Mouse (Mus musculus) hindbrain, postnatal 0 days (tissue): ENCODE measurements around the gene Srp68. TPM values are rescaled to one million over a fixed set of nuclear protein-coding genes. Genes with fewer than 3 reads are reported as not detected.

ENCODE experiments used
- ATAC-seq: fragments of 200-750 bp; cut with Nextera tagmentation; 2 replicates; pipeline ENCODE4 v1.8.0; 2017; ENCODE audit warnings: mild to moderate bottlenecking, moderate TSS enrichment, moderate library complexity
- DNase-seq: peaks from one replicate; pipeline ENCODE4 v3.0.0-alpha.2; 2015; ENCODE audit warnings: low spot score
- H3K27ac ChIP-seq: fragments of 300-500 bp; sonication (generic); 2 replicates; pipeline ENCODE4 v1.5.1; 2014; ENCODE audit warnings: mild to moderate bottlenecking
- H3K27me3 ChIP-seq: fragments of 300-500 bp; sonication (generic); 2 replicates; pipeline ENCODE4 v1.6.1; 2014; ENCODE audit warnings: low read length, mixed read lengths; ENCODE audit not compliant: insufficient read depth
- H3K36me3 ChIP-seq: fragments of 300-500 bp; sonication (generic); 2 replicates; pipeline ENCODE4 v1.6.1; 2014; ENCODE audit warnings: low read length, mixed read lengths; ENCODE audit not compliant: insufficient read depth
- H3K4me1 ChIP-seq: fragments of 300-500 bp; sonication (generic); 2 replicates; pipeline ENCODE4 v1.6.1; 2014; ENCODE audit warnings: antibody characterized with exemption, low read length, mixed read lengths; ENCODE audit not compliant: insufficient read depth
- H3K4me2 ChIP-seq: fragments of 300-500 bp; sonication (generic); 2 replicates; pipeline ENCODE4 v1.6.1; 2014; ENCODE audit warnings: low read depth, mild to moderate bottlenecking, low read length, moderate library complexity, mixed read lengths
- H3K4me3 ChIP-seq: fragments of 300-500 bp; sonication (generic); 2 replicates; pipeline ENCODE4 v1.5.1; 2014; ENCODE audit warnings: low read length
- H3K9ac ChIP-seq: fragments of 300-500 bp; sonication (generic); replicated peaks from 2 replicates; pipeline ENCODE4 v1.6.1; 2014; ENCODE audit warnings: mild to moderate bottlenecking, low read length, moderate library complexity, mixed read lengths
- H3K9me3 ChIP-seq: fragments of 300-500 bp; sonication (generic); 2 replicates; pipeline ENCODE4 v1.6.1; 2016; ENCODE audit warnings: low read length, mixed read lengths
- CTCF ChIP-seq: IDR thresholded peaks from 2 replicates; pipeline ENCODE4 v1.5.1; 2016; ENCODE audit warnings: antibody characterized with exemption, control low read depth, low read depth
- WGBS: fragments of 180-500 bp; shearing (Covaris S2); extraction: QIAGEN DNeasy Blood & Tissue Kit; methylation state at CpG from one replicate; pipeline ENCODE4 v1.1.7; 2014; 5-methylcytosine and 5-hydroxymethylcytosine counted together
- polyA plus RNA-seq: library from polyadenylated mRNA; unstranded; fragments of >200 nt; fragmentation: Nextera tagmentation; extraction: Ambion mirVana; gene quantifications from 2 replicates; pipeline ENCODE4 v1.2.1, GENCODE M21; 2015
- total RNA-seq: library from RNA; depleted of rRNA; stranded (reverse); fragments of >200 nt; gene quantifications from 2 replicates; pipeline ENCODE4 v1.2.3, GENCODE M21; 2014

Gene Srp68
- total and polyA plus RNA-seq, 2 experiments from 2014 or later = 22.5 to 50.4 TPM

- Histone ChIP-seq H3K27me3 (no peaks in the 10 kb centered on the region), H3K4me2 (no peak overlapping the region), H3K4me3 (no peak overlapping the region), H3K4me1 (no peaks in the 10 kb centered on the region), H3K9ac (no peak overlapping the region), H3K9me3 (no peaks in the 10 kb centered on the region), H3K36me3 (peaks cover 76% of the 10 kb centered on the region), H3K27ac (no peak overlapping the region)
- no peak for TF ChIP-seq CTCF
- 84% methylated on average over 3 of the region's 3 CpGs for WGBS
- ATAC-seq = no peak
- DNase-seq = no peak
Measured at GRCm38 (mm10) chr11:116253076-116253600, 20.9 kb downstream of the Srp68 start.

DNA sequence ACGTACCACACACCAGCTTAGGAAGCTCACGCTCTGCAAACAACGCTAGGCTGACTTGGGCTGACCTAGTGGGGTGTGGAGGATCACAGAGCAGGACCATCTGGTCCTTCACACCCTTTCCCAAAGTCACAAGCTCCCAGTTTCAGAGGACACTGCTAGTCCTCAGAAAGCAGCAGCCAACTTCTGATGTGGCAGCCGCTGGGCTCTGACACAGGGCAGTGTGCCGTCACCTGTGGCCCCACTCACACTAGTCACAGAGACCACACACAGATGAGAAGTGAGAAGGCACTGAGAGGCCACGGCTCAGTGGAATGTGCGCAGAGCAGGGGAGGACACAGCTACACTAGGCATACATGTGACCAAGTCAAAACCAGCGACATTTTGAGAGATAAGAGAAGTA lies 23.1 kb downstream of the Srp68 start:
- no peak for TF ChIP-seq CTCF
- no peaks in the 10 kb centered on the region for H3K27me3 ChIP-seq
- H3K27ac ChIP-seq = no peak overlapping the region
- DNase-seq = no peak
- ATAC-seq = no peak
- no peak overlapping the region for H3K9ac ChIP-seq
- H3K9me3 ChIP-seq = no peaks in the 10 kb centered on the region
- peaks cover 91% of the 10 kb centered on the region for H3K36me3 ChIP-seq
- no peak overlapping the region for H3K4me2 ChIP-seq
- no peaks in the 10 kb centered on the region for H3K4me1 ChIP-seq
- 93% methylated on average over 8 of the region's 8 CpGs for WGBS
- H3K4me3 ChIP-seq = no peak overlapping the region

DNA sequence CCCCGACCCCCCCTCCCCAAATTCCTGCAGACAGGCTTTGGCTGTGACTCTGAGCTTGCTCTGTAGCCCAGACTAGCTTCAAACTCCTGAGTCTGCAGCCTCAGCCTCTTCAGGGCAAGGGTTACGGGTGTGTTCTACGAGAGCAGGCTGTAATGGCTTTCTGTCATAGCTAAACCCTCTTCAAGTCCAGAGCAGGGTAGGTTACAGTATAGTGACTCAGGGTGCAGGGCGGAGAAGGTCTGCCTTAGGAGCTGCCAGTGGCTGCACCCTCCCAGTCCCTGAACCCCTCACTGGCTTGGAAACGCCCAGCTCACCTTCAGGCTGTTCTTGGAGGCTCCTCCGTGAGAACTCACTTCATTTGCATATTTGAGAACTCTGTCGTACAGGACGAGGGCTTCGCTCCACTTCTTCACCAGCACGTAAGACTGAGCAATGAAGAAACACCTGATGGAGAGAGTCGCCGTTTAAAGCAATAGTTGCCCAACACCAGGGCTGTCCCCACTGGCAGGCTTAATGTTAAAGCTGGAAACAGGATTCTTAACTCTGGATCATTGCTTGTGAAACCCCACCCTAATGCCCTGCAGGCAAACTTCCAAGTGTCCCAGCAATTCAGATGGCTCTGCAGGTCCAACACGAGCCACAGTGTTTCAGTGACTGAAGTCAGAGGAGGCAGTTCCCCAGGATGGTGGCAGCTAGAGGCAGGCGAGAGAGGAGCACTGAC lies 26.4 kb downstream of the Srp68 start:
- H3K27me3 ChIP-seq = no peaks in the 10 kb centered on the region
- no peak overlapping the region for H3K9ac ChIP-seq
- no peak overlapping the region for H3K4me2 ChIP-seq
- TF ChIP-seq CTCF = no peak
- H3K36me3 ChIP-seq = peaks cover 90% of the 10 kb centered on the region
- no peaks in the 10 kb centered on the region for H3K4me1 ChIP-seq
- no peaks in the 10 kb centered on the region for H3K9me3 ChIP-seq
- H3K4me3 ChIP-seq = no peak overlapping the region
- ATAC-seq = no peak
- WGBS = 89% methylated on average over 14 of the region's 14 CpGs
- DNase-seq = no peak
- H3K27ac ChIP-seq = no peak overlapping the region

DNA sequence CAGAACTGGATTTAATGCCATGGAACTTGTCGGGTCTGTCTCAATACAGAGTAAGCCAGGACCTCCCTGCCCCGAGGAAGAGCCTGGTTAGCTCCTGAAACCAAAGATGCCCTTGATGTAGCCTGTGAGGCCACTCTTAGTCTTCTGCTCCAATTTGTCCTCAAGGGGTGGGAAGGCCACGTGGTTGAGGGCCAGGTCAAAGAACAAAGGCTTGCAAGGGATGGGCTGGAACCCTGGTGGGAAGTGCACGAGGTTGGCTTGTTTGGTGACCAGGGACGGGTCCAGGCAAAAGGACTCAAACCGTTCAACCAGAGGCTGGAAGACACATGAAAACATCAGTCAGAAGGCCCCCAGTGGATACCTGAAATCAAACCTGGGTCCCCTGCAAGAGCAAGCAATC lies 28.4 kb downstream of the Srp68 start:
- no peaks in the 10 kb centered on the region for H3K4me1 ChIP-seq
- no peak overlapping the region for H3K9ac ChIP-seq
- no peak overlapping the region for H3K4me2 ChIP-seq
- H3K27me3 ChIP-seq = no peaks in the 10 kb centered on the region
- H3K27ac ChIP-seq = no peak overlapping the region
- no peak overlapping the region for H3K4me3 ChIP-seq
- no peaks in the 10 kb centered on the region for H3K9me3 ChIP-seq
- DNase-seq (no peak), ATAC-seq (no peak)
- peaks cover 69% of the 10 kb centered on the region for H3K36me3 ChIP-seq
- 69% methylated on average over 6 of the region's 6 CpGs for WGBS
- TF ChIP-seq CTCF = no peak

GRCm38 (mm10) chr11:116244580-116244979 lies 29.4 kb downstream of the Srp68 start:
- TF ChIP-seq CTCF = no peak

DNA sequence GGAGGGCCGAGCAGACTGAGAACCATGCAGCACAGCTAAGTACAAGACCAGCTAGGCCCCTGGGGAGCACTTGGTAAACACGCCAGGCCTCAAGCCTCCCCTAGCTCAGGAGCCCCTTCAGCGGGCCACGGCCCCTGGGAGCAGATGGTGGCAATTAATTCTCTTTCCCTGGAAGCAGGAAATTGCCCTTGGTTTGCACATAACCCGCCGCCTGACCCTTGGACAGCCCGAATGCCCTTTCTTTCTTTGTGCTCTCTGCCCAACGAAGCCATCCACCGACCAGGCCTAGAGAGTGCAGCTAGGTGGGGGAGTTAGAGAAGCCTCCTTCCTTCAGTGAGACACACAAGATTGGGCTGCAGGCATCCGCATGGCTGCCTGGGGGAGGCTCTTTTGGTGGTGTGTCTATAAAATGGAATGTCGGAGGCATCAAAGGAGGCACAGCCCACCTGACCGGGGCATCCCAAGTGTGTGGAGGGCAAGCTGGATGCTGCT lies 32.2 kb downstream of the Srp68 start:
- Histone ChIP-seq H3K9ac (no peak overlapping the region), H3K4me2 (no peak overlapping the region), H3K27ac (no peak overlapping the region), H3K36me3 (peaks cover 31% of the 10 kb centered on the region), H3K27me3 (no peaks in the 10 kb centered on the region), H3K9me3 (no peaks in the 10 kb centered on the region), H3K4me1 (no peaks in the 10 kb centered on the region), H3K4me3 (no peak overlapping the region)
- ATAC-seq (no peak), DNase-seq (no peak)
- no peak for TF ChIP-seq CTCF
- WGBS = 50% methylated on average over 12 of the region's 12 CpGs

More at GRCm38 (mm10) chr11:116244580-116244979, 29.4 kb downstream of the Srp68 start:
- Histone ChIP-seq H3K9me3 (no peaks in the 10 kb centered on the region), H3K36me3 (peaks cover 59% of the 10 kb centered on the region), H3K4me2 (no peak overlapping the region), H3K27me3 (no peaks in the 10 kb centered on the region), H3K9ac (no peak overlapping the region), H3K27ac (no peak overlapping the region), H3K4me3 (no peak overlapping the region), H3K4me1 (no peaks in the 10 kb centered on the region)
- DNase-seq (no peak), ATAC-seq (no peak)
- 86% methylated on average over 8 of the region's 8 CpGs for WGBS

GRCm38 (mm10) chr11:116239797-116240196 lies 34.2 kb downstream of the Srp68 start:
- H3K36me3 ChIP-seq = peaks cover 11% of the 10 kb centered on the region; the same call in 1 of the 2 replicates
- no peak for TF ChIP-seq CTCF
- no peak overlapping the region for H3K27ac ChIP-seq
- no peaks in the 10 kb centered on the region for H3K4me1 ChIP-seq
- no peak for ATAC-seq
- H3K9me3 ChIP-seq = no peaks in the 10 kb centered on the region
- no peak overlapping the region for H3K4me3 ChIP-seq
- H3K27me3 ChIP-seq = no peaks in the 10 kb centered on the region
- no peak overlapping the region for H3K9ac ChIP-seq
- no peak for DNase-seq
- H3K4me2 ChIP-seq = no peak overlapping the region
- 15% methylated on average over 7 of the region's 7 CpGs for WGBS
